Comparison of ENCODE assay signal across 16 mouse cellular contexts in the genomic region with DNA sequence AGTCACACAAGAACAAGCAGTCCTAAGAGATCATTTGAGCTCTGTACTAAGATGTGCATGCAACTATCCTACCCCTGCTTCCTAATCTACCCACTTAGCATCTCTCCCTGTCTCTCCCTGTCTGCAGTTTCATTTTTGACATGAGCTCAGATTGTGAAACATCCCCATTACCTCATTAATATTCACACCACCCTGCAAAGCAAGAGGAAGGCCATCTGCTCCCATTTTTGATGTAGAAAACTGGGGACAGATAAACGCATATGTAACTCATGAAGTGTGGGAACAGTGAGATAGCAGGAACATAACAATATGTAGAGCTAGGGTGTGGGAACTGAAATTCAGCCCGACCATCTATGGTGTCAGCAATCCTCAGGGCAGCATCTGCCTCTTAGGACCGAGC. TPM values are rescaled to one million over a fixed set of nuclear protein-coding genes. Genes with fewer than 3 reads are reported as not detected.
A peak's percentile ranks its signal among the peaks of the same experiment; 100 is the strongest.
DNase-seq lines count a peak whose midpoint lies in the region; ATAC-seq and TF ChIP-seq lines count a peak whose summit lies in the region.
"Had no signal": no experiment of that assay in that cellular context is flagged by ENCODE, and none has a peak within 500 bp of the region (broad histone marks: within the 10 kb centered on the region; RNA-seq: fewer than 3 reads in every experiment).

No protein-coding gene starts in this region.

- ATAC-seq in heart, embryonic 15.5 days (replicated peaks; ENCODE audit: insufficient number of reproducible peaks, insufficient read depth, low FRiP score, low read depth) = no peak
- no peak for ATAC-seq in neural tube, embryonic 13.5 days (ENCODE audit: low read depth)
- ATAC-seq in liver, postnatal 0 days = no peak

- no peak for DNase-seq in heart, adult 2 months
- no peak for DNase-seq in neural tube, embryonic 10.5 days (ENCODE audit: extremely low spot score, low spot score)
- peak; percentile 55 to 67 for DNase-seq in layer of hippocampus, adult 8-10 months (ENCODE audit: low spot score in 2 of 2)
- DNase-seq in adrenal gland, postnatal 4 days (ENCODE audit: low spot score in 2 of 2) = no peak
- no peak for DNase-seq in liver, postnatal 0 days
- DNase-seq: adrenal gland, postnatal 25 days; gastrocnemius, postnatal 14 days; lung, postnatal 36 days; right cerebral cortex, postnatal 14 days; thymus, adult 18-20 months had no signal

- peak overlapping the region; percentile 88 for H3K27ac ChIP-seq in heart, embryonic 15.5 days
- no peak overlapping the region for H3K27ac ChIP-seq in heart, adult 2 months
- 0 out of 2 replicates have a peak overlapping the region, but pooled peaks have one; percentile 54 for H3K27ac ChIP-seq in neural tube, embryonic 13.5 days (replicated peaks)
- H3K27ac ChIP-seq in liver, postnatal 0 days (ENCODE audit: low read depth) = no peak overlapping the region
- H3K27ac ChIP-seq: embryonic facial prominence, embryonic 12.5 days; limb, embryonic 13.5 days had no signal

- H3K9ac ChIP-seq in heart, embryonic 15.5 days = no peak overlapping the region
- H3K9ac ChIP-seq in heart, adult 2 months (ENCODE audit: low read depth, low read length) = no peak overlapping the region
- no peak overlapping the region for H3K9ac ChIP-seq in neural tube, embryonic 13.5 days
- no peak overlapping the region for H3K9ac ChIP-seq in liver, postnatal 0 days (replicated peaks)
- H3K9ac ChIP-seq: embryonic facial prominence, embryonic 12.5 days; limb, embryonic 13.5 days had no signal

- H3K4me2 ChIP-seq in heart, embryonic 15.5 days = peak overlapping the region; percentile 42; the same call in 1 of the 2 replicates
- no peak overlapping the region for H3K4me2 ChIP-seq in neural tube, embryonic 13.5 days
- H3K4me2 ChIP-seq in liver, postnatal 0 days (ENCODE audit: low read depth, low read length) = no peak overlapping the region
- H3K4me2 ChIP-seq: embryonic facial prominence, embryonic 12.5 days; limb, embryonic 13.5 days had no signal

- no peak for TF ChIP-seq POLR2A in heart, adult 2 months (IDR thresholded peaks at IDR 0.05; ENCODE audit: insufficient read depth, low read depth, low read length)

- no peaks in the 10 kb centered on the region for H3K79me2 ChIP-seq in heart, adult 2 months (replicated peaks; ENCODE audit: control insufficient read depth, insufficient read depth, low read length)

- 48% methylated on average over 3 of the region's 3 CpGs for WGBS in heart, embryonic 15.5 days
- WGBS in heart, adult 2 months = 56% methylated on average over 3 of the region's 3 CpGs
- WGBS in neural tube, embryonic 13.5 days = 59% methylated on average over 3 of the region's 3 CpGs
- 60% methylated on average over 3 of the region's 3 CpGs for WGBS in liver, postnatal 0 days (ENCODE audit: insufficient replicate concordance)

- TF ChIP-seq EP300 in heart, adult 2 months (IDR thresholded peaks at IDR 0.05; ENCODE audit: insufficient read depth, low read depth, low read length) = no peak
- TF ChIP-seq EP300 in liver, postnatal 0 days (IDR thresholded peaks at IDR 0.05; ENCODE audit: low read depth) = no peak

- no peaks in the 10 kb centered on the region for H3K36me3 ChIP-seq in heart, embryonic 15.5 days
- no peaks in the 10 kb centered on the region for H3K36me3 ChIP-seq in heart, adult 2 months (ENCODE audit: control insufficient read depth, insufficient read depth, low read length)
- H3K36me3 ChIP-seq in neural tube, embryonic 13.5 days = no peaks in the 10 kb centered on the region
- no peaks in the 10 kb centered on the region for H3K36me3 ChIP-seq in liver, postnatal 0 days (replicated peaks; ENCODE audit: insufficient read depth, low read length)
- H3K36me3 ChIP-seq: embryonic facial prominence, embryonic 12.5 days; limb, embryonic 13.5 days had no signal

- TF ChIP-seq CTCF in heart, adult 2 months (IDR thresholded peaks at IDR 0.05) = no peak
- TF ChIP-seq CTCF in liver, postnatal 0 days (IDR thresholded peaks at IDR 0.05; ENCODE audit: low read depth) = no peak

- intact Hi-C loops in heart, adult 2 months (cut with DNase I) = no loop called here

- no peaks in the 10 kb centered on the region for H3K27me3 ChIP-seq in heart, embryonic 15.5 days
- no peaks in the 10 kb centered on the region for H3K27me3 ChIP-seq in heart, adult 2 months (ENCODE audit: control insufficient read depth, insufficient read depth, low read length)
- no peaks in the 10 kb centered on the region for H3K27me3 ChIP-seq in neural tube, embryonic 13.5 days
- H3K27me3 ChIP-seq in liver, postnatal 0 days (ENCODE audit: insufficient read depth, low read length) = no peaks in the 10 kb centered on the region
- H3K27me3 ChIP-seq: embryonic facial prominence, embryonic 12.5 days; limb, embryonic 13.5 days had no signal

- H3K4me1 ChIP-seq in heart, embryonic 15.5 days (replicated peaks) = peaks cover 14% of the 10 kb centered on the region
- H3K4me1 ChIP-seq in heart, adult 2 months (ENCODE audit: control insufficient read depth, insufficient read depth, low read length) = no peaks in the 10 kb centered on the region
- peaks cover 17% of the 10 kb centered on the region for H3K4me1 ChIP-seq in neural tube, embryonic 13.5 days (replicated peaks)
- H3K4me1 ChIP-seq in liver, postnatal 0 days (ENCODE audit: insufficient read depth) = no peaks in the 10 kb centered on the region
- H3K4me1 ChIP-seq: embryonic facial prominence, embryonic 12.5 days; limb, embryonic 13.5 days had no signal

- no peak overlapping the region for H3K4me3 ChIP-seq in heart, embryonic 15.5 days
- H3K4me3 ChIP-seq in heart, adult 2 months = no peak overlapping the region
- no peak overlapping the region for H3K4me3 ChIP-seq in neural tube, embryonic 13.5 days
- no peak overlapping the region for H3K4me3 ChIP-seq in liver, postnatal 0 days (ENCODE audit: low read depth, low read length)
- H3K4me3 ChIP-seq: embryonic facial prominence, embryonic 12.5 days; limb, embryonic 13.5 days had no signal

- H3K9me3 ChIP-seq in heart, embryonic 15.5 days (replicated peaks) = no peaks in the 10 kb centered on the region
- H3K9me3 ChIP-seq in neural tube, embryonic 13.5 days = no peaks in the 10 kb centered on the region
- no peaks in the 10 kb centered on the region for H3K9me3 ChIP-seq in liver, postnatal 0 days (ENCODE audit: low read length)
- H3K9me3 ChIP-seq: embryonic facial prominence, embryonic 12.5 days; limb, embryonic 13.5 days had no signal

RNA-seq across cellular contexts. Expression of gene Slc24a2, which starts 19.7 kb away (rescaled TPM):
- polyA plus RNA-seq in heart, embryonic 15.5 days (2015; fragmentation: Nextera tagmentation; extraction: Ambion mirVana) = 3.1 and 3.8 TPM in 2 replicates
- total RNA-seq in heart, adult 2 months (2021) = 1 to 10 TPM; 1.0 to 2.5 TPM
- 0.66 and 1.5 TPM in 2 replicates for polyA plus RNA-seq in heart, adult 2 months (2012; rRNA removed)
- polyA plus RNA-seq in neural tube, embryonic 13.5 days (2015; fragmentation: Nextera tagmentation; extraction: Ambion mirVana) = 1.4 and 2.7 TPM in 2 replicates
- total RNA-seq in layer of hippocampus, adult 8-10 months (2022) = 100 to 1,000 TPM; 327 to 399 (median 357) TPM
- total RNA-seq in adrenal gland, postnatal 4 days (2021) = 10 to 100 TPM; 22.5 to 22.8 TPM
- polyA plus RNA-seq in liver, postnatal 0 days (2015; fragmentation: Nextera tagmentation; extraction: Ambion mirVana) = not detected in 2 replicates
- polyA plus RNA-seq: kidney, embryonic 16.5 days; liver, embryonic 16.5 days had no signal

Comparison
In these comparisons a context has a peak if more than half of its experiments do, and no peak if none do; other contexts are left out.
1. H3K27ac ChIP-seq: peak in heart, embryonic 15.5 days (single experiment) and neural tube, embryonic 13.5 days (single experiment); none in heart, adult 2 months (single experiment) and liver, postnatal 0 days (single experiment).
2. DNase-seq: peak in layer of hippocampus, adult 8-10 months (2 of 2); none in heart, adult 2 months (0 of 2), neural tube, embryonic 10.5 days (single experiment), adrenal gland, postnatal 4 days (0 of 2) and liver, postnatal 0 days (single experiment).